Comparison of ENCODE assay signal across 8 mouse cellular contexts in genomic region chr6:136672467-136672866, GRCm38 (mm10). TPM values are rescaled to one million over a fixed set of nuclear protein-coding genes. Genes with fewer than 3 reads are reported as not detected.
DNase-seq lines count a peak whose midpoint lies in the region; ATAC-seq and TF ChIP-seq lines count a peak whose summit lies in the region.

No protein-coding gene starts in this region.

- H3K27me3 ChIP-seq in heart, embryonic 16.5 days (ENCODE audit: control insufficient read depth, insufficient read depth, low read length) = no peaks in the 10 kb centered on the region
- no peaks in the 10 kb centered on the region for H3K27me3 ChIP-seq in stomach, embryonic 14.5 days (ENCODE audit: control insufficient read depth, insufficient read depth, low read length)
- no peaks in the 10 kb centered on the region for H3K27me3 ChIP-seq in hindbrain, embryonic 16.5 days (replicated peaks; ENCODE audit: control insufficient read depth, insufficient read depth, low read length)

- no peak overlapping the region for H3K4me3 ChIP-seq in lung, adult 2 months (replicated peaks; ENCODE audit: extremely low read depth, low read depth, low read length)
- H3K4me3 ChIP-seq in embryonic fibroblast, embryonic 13.5 days (ENCODE audit: insufficient read depth, low read length) = no peak overlapping the region
- no peak overlapping the region for H3K4me3 ChIP-seq in heart, embryonic 16.5 days (ENCODE audit: low read length)
- H3K4me3 ChIP-seq in stomach, embryonic 14.5 days (ENCODE audit: low read depth, low read length) = no peak overlapping the region
- H3K4me3 ChIP-seq in hindbrain, embryonic 16.5 days (ENCODE audit: low read length) = no peak overlapping the region

- peak overlapping the region; percentile 8; the same call in 1 of the 2 replicates for H3K4me2 ChIP-seq in heart, embryonic 16.5 days (ENCODE audit: low read depth, low read length)
- H3K4me2 ChIP-seq in stomach, embryonic 14.5 days (replicated peaks; ENCODE audit: low read depth, low read length) = no peak overlapping the region
- no peak overlapping the region for H3K4me2 ChIP-seq in hindbrain, embryonic 16.5 days (ENCODE audit: low read length)

- no peaks in the 10 kb centered on the region for H3K36me3 ChIP-seq in heart, embryonic 16.5 days (ENCODE audit: control insufficient read depth, insufficient read depth)
- no peaks in the 10 kb centered on the region for H3K36me3 ChIP-seq in stomach, embryonic 14.5 days (ENCODE audit: control insufficient read depth, insufficient read depth, low read length)
- H3K36me3 ChIP-seq in hindbrain, embryonic 16.5 days (ENCODE audit: control insufficient read depth, insufficient read depth, low read length) = no peaks in the 10 kb centered on the region

- peak overlapping the region; percentile 75 for H3K27ac ChIP-seq in embryonic fibroblast, embryonic 13.5 days (ENCODE audit: insufficient read depth, low read length)
- peak overlapping the region; percentile 71 for H3K27ac ChIP-seq in heart, embryonic 16.5 days (ENCODE audit: low read length)
- peak overlapping the region; percentile 44; the same call in 1 of the 2 replicates for H3K27ac ChIP-seq in stomach, embryonic 14.5 days (ENCODE audit: low read length)
- H3K27ac ChIP-seq in hindbrain, embryonic 16.5 days (ENCODE audit: low read depth, low read length) = no peak overlapping the region

- TF ChIP-seq POLR2A in lung, adult 2 months (IDR thresholded peaks at IDR 0.05; ENCODE audit: borderline replicate concordance, extremely low read depth, low read depth, low read length) = no peak
- no peak for TF ChIP-seq POLR2A in embryonic fibroblast, embryonic 13.5 days (IDR thresholded peaks at IDR 0.05; ENCODE audit: low read depth, low read length)

- H3K4me1 ChIP-seq in lung, adult 2 months (ENCODE audit: control insufficient read depth, insufficient read depth, low read length) = no peaks in the 10 kb centered on the region
- peaks cover 8% of the 10 kb centered on the region; the same call in 1 of the 2 replicates for H3K4me1 ChIP-seq in embryonic fibroblast, embryonic 13.5 days (ENCODE audit: control insufficient read depth, insufficient read depth, low read length)
- peaks cover 10% of the 10 kb centered on the region for H3K4me1 ChIP-seq in heart, embryonic 16.5 days (ENCODE audit: control insufficient read depth, insufficient read depth, low read length)
- 0 out of 2 replicates have a peak, but pooled peaks cover 3% of the 10 kb centered on the region for H3K4me1 ChIP-seq in stomach, embryonic 14.5 days (ENCODE audit: control insufficient read depth, insufficient read depth, low read length)
- H3K4me1 ChIP-seq in hindbrain, embryonic 16.5 days (ENCODE audit: control insufficient read depth, insufficient read depth, low read depth, low read length) = no peaks in the 10 kb centered on the region

- peaks cover 12% of the 10 kb centered on the region for H3K9me3 ChIP-seq in heart, embryonic 16.5 days (replicated peaks; ENCODE audit: control insufficient read depth, low read length)
- peaks cover 3% of the 10 kb centered on the region; the same call in 1 of the 2 replicates for H3K9me3 ChIP-seq in stomach, embryonic 14.5 days (ENCODE audit: control insufficient read depth, low read depth, low read length)
- H3K9me3 ChIP-seq in hindbrain, embryonic 16.5 days (ENCODE audit: control insufficient read depth, low read length) = no peaks in the 10 kb centered on the region

- no peak for TF ChIP-seq CTCF in lung, adult 2 months (IDR thresholded peaks at IDR 0.05; ENCODE audit: insufficient read depth, low read length)
- TF ChIP-seq CTCF in embryonic fibroblast, embryonic 13.5 days (IDR thresholded peaks at IDR 0.05; ENCODE audit: borderline replicate concordance, insufficient read depth, low read length) = no peak

- DNase-seq in lung, adult 18-20 months = peak; percentile 43 to 69
- no peak for DNase-seq in lung, adult 2 months
- DNase-seq in left cerebral cortex, adult 9 months (ENCODE audit: low spot score in 2 of 2) = peak; percentile 26 to 70
- DNase-seq in cerebellum, adult 11 months = no peak

- WGBS in lung, adult 2 months = 37% methylated on average over 7 of the region's 7 CpGs
- 19% methylated on average over 7 of the region's 7 CpGs for WGBS in heart, embryonic 16.5 days
- 32% methylated on average over 7 of the region's 7 CpGs for WGBS in stomach, embryonic 14.5 days
- WGBS in hindbrain, embryonic 16.5 days = 69% methylated on average over 7 of the region's 7 CpGs

- H3K9ac ChIP-seq in heart, embryonic 16.5 days (ENCODE audit: low read length) = no peak overlapping the region
- no peak overlapping the region for H3K9ac ChIP-seq in stomach, embryonic 14.5 days (replicated peaks; ENCODE audit: low read depth, low read length)
- no peak overlapping the region for H3K9ac ChIP-seq in hindbrain, embryonic 16.5 days (ENCODE audit: low read depth, low read length)

- peak; percentile 81 for ATAC-seq in heart, embryonic 16.5 days (replicated peaks; ENCODE audit: extremely low read depth, insufficient read depth, low FRiP score)
- peak; percentile 78 for ATAC-seq in stomach, embryonic 14.5 days (ENCODE audit: insufficient number of reproducible peaks, insufficient read depth, low FRiP score, low read depth)
- ATAC-seq in hindbrain, embryonic 16.5 days = no peak

RNA-seq across cellular contexts. Expression of gene Plbd1, which starts 10.7 kb away (rescaled TPM):
- polyA plus RNA-seq in lung, adult 2 months (2012; rRNA removed) = 24.8 and 25.8 TPM in 2 replicates
- polyA plus RNA-seq in embryonic fibroblast, embryonic 13.5 days (2011; ENCODE audit: insufficient read length, low read depth, missing spikeins) = 0.84 TPM in 1 of 2 replicates, not detected in the other
- 6.3 and 7.1 TPM in 2 replicates for polyA plus RNA-seq in heart, embryonic 16.5 days (2015; fragmentation: Nextera tagmentation; extraction: Ambion mirVana)
- polyA plus RNA-seq in stomach, embryonic 14.5 days (2014; fragmentation: Nextera tagmentation; extraction: Ambion mirVana) = 6.0 and 6.7 TPM in 2 replicates
- polyA plus RNA-seq in hindbrain, embryonic 16.5 days (2015; fragmentation: Nextera tagmentation; extraction: Ambion mirVana) = 1.9 and 2.0 TPM in 2 replicates

Comparison
In these comparisons a context has a peak if more than half of its experiments do, and no peak if none do; other contexts are left out.
1. DNase-seq: peak in lung, adult 18-20 months (2 of 2) and left cerebral cortex, adult 9 months (2 of 2); none in lung, adult 2 months (single experiment) and cerebellum, adult 11 months (single experiment).